Mouse (Mus musculus): ENCODE results near the gene S1pr5. TPM values are rescaled to one million over a fixed set of nuclear protein-coding genes. Genes with fewer than 3 reads are reported as not detected.
"Not testable (repeated sequence)": the region's sequence is repeated elsewhere in the genome, so short reads cannot be mapped to it uniquely, and the experiment has no call there.

The S1pr5 gene
- polyA plus RNA-seq, 1 experiment from 2014 or later, result 5.0 TPM

GRCm38 (mm10) chr9:21283591-21283990, 35.3 kb upstream of the S1pr5 start:
- no peak overlapping the region for H3K9ac ChIP-seq
- ATAC-seq (ENCODE audit: insufficient number of reproducible peaks, low FRiP score, low TSS enrichment, low read depth), result no peak
- H3K4me2 ChIP-seq (replicated peaks), result no peak overlapping the region
- 92% methylated on average over 5 of the region's 5 CpGs for WGBS
- no peaks in the 10 kb centered on the region for H3K27me3 ChIP-seq
- no peak overlapping the region for H3K27ac ChIP-seq (replicated peaks)
- H3K36me3 ChIP-seq, result peaks cover 64% of the 10 kb centered on the region
- H3K4me1 ChIP-seq, result peaks cover 18% of the 10 kb centered on the region
- no peak overlapping the region for H3K4me3 ChIP-seq (replicated peaks)
- no peaks in the 10 kb centered on the region for H3K9me3 ChIP-seq (replicated peaks)

- Histone ChIP-seq H3K4me3 (replicated peaks) (no peak overlapping the region), H3K27me3 (no peaks in the 10 kb centered on the region), H3K27ac (replicated peaks) (no peak overlapping the region), H3K36me3 (peaks cover 97% of the 10 kb centered on the region), H3K9me3 (replicated peaks) (no peaks in the 10 kb centered on the region), H3K4me2 (replicated peaks) (no peak overlapping the region), H3K9ac (no peak overlapping the region), H3K4me1 (no peaks in the 10 kb centered on the region)
- ATAC-seq (ENCODE audit: insufficient number of reproducible peaks, low FRiP score, low TSS enrichment, low read depth), result no peak
- WGBS, result 91% methylated on average over 5 of the region's 5 CpGs
These were observed 29.5 kb upstream of the S1pr5 start for GRCm38 (mm10) chr9:21277776-21278175.

- Histone ChIP-seq H3K4me2 (replicated peaks) (no peak overlapping the region), H3K9ac (no peak overlapping the region), H3K4me3 (replicated peaks) (no peak overlapping the region), H3K9me3 (replicated peaks) (no peaks in the 10 kb centered on the region), H3K36me3 (peaks cover 97% of the 10 kb centered on the region), H3K27ac (replicated peaks) (no peak overlapping the region), H3K27me3 (no peaks in the 10 kb centered on the region), H3K4me1 (no peaks in the 10 kb centered on the region)
- 91% methylated on average over 8 of the region's 8 CpGs for WGBS
- ATAC-seq (ENCODE audit: insufficient number of reproducible peaks, low FRiP score, low TSS enrichment, low read depth), result no peak
These were observed 28.1 kb upstream of the S1pr5 start for GRCm38 (mm10) chr9:21276307-21276706.

- no peak overlapping the region for H3K4me3 ChIP-seq (replicated peaks)
- no peak overlapping the region for H3K4me2 ChIP-seq (replicated peaks)
- no peak overlapping the region for H3K27ac ChIP-seq (replicated peaks)
- no peaks in the 10 kb centered on the region for H3K27me3 ChIP-seq
- H3K36me3 ChIP-seq, result peaks cover 97% of the 10 kb centered on the region
- no peaks in the 10 kb centered on the region for H3K4me1 ChIP-seq
- no peak for ATAC-seq (ENCODE audit: insufficient number of reproducible peaks, low FRiP score, low TSS enrichment, low read depth)
- no peak overlapping the region for H3K9ac ChIP-seq
- WGBS, result 89% methylated on average over 12 of the region's 12 CpGs
- H3K9me3 ChIP-seq (replicated peaks), result no peaks in the 10 kb centered on the region
These were observed 27.5 kb upstream of the S1pr5 start for GRCm38 (mm10) chr9:21275727-21276126.

- no peaks in the 10 kb centered on the region for H3K4me1 ChIP-seq
- no peaks in the 10 kb centered on the region for H3K27me3 ChIP-seq
- H3K36me3 ChIP-seq, result peaks cover 99% of the 10 kb centered on the region
- H3K4me2 ChIP-seq (replicated peaks), result no peak overlapping the region
- no peaks in the 10 kb centered on the region for H3K9me3 ChIP-seq (replicated peaks)
- 86% methylated on average over 7 of the region's 7 CpGs for WGBS
- H3K27ac ChIP-seq (replicated peaks), result no peak overlapping the region
- no peak overlapping the region for H3K9ac ChIP-seq
- no peak overlapping the region for H3K4me3 ChIP-seq (replicated peaks)
- no peak for ATAC-seq (ENCODE audit: insufficient number of reproducible peaks, low FRiP score, low TSS enrichment, low read depth)
These were observed 26.9 kb upstream of the S1pr5 start for GRCm38 (mm10) chr9:21275013-21275710.

GRCm38 (mm10) chr9:21274336-21274735, 26.1 kb upstream of the S1pr5 start:
- H3K9me3 ChIP-seq (replicated peaks), result no peaks in the 10 kb centered on the region
- H3K9ac ChIP-seq, result no peak overlapping the region
- no peak overlapping the region for H3K27ac ChIP-seq (replicated peaks)
- H3K27me3 ChIP-seq, result no peaks in the 10 kb centered on the region
- H3K4me3 ChIP-seq (replicated peaks), result no peak overlapping the region
- H3K4me2 ChIP-seq (replicated peaks), result no peak overlapping the region
- ATAC-seq (ENCODE audit: insufficient number of reproducible peaks, low FRiP score, low TSS enrichment, low read depth), result no peak
- peaks cover 96% of the 10 kb centered on the region for H3K36me3 ChIP-seq
- 83% methylated on average over 3 of the region's 3 CpGs for WGBS
- H3K4me1 ChIP-seq, result no peaks in the 10 kb centered on the region

- H3K9me3 ChIP-seq (replicated peaks), result no peaks in the 10 kb centered on the region
- no peak overlapping the region for H3K4me3 ChIP-seq (replicated peaks)
These were observed 25.4 kb upstream of the S1pr5 start for GRCm38 (mm10) chr9:21273520-21274228.

GRCm38 (mm10) chr9:21273094-21273493, 24.9 kb upstream of the S1pr5 start:
- Histone ChIP-seq H3K4me2 (replicated peaks) (no peak overlapping the region), H3K9ac (no peak overlapping the region), H3K27ac (replicated peaks) (no peak overlapping the region), H3K36me3 (peaks cover 97% of the 10 kb centered on the region), H3K9me3 (replicated peaks) (no peaks in the 10 kb centered on the region), H3K4me1 (no peaks in the 10 kb centered on the region), H3K4me3 (replicated peaks) (no peak overlapping the region), H3K27me3 (no peaks in the 10 kb centered on the region)
- ATAC-seq (ENCODE audit: insufficient number of reproducible peaks, low FRiP score, low TSS enrichment, low read depth), result no peak
- 83% methylated on average over 8 of the region's 8 CpGs for WGBS

More at GRCm38 (mm10) chr9:21273520-21274228, 25.4 kb upstream of the S1pr5 start:
- H3K4me2 ChIP-seq (replicated peaks), result no peak overlapping the region
- H3K4me1 ChIP-seq, result no peaks in the 10 kb centered on the region
- H3K36me3 ChIP-seq, result peaks cover 97% of the 10 kb centered on the region
- ATAC-seq (ENCODE audit: insufficient number of reproducible peaks, low FRiP score, low TSS enrichment, low read depth), result no peak
- H3K27ac ChIP-seq (replicated peaks), result no peak overlapping the region
- H3K27me3 ChIP-seq, result no peaks in the 10 kb centered on the region
- 81% methylated on average over 7 of the region's 7 CpGs for WGBS
- H3K9ac ChIP-seq, result no peak overlapping the region

GRCm38 (mm10) chr9:21272391-21272790, 24.1 kb upstream of the S1pr5 start:
- 89% methylated on average over 9 of the region's 9 CpGs for WGBS
- Histone ChIP-seq H3K27me3 (no peaks in the 10 kb centered on the region), H3K4me3 (replicated peaks) (no peak overlapping the region), H3K36me3 (peaks cover 92% of the 10 kb centered on the region), H3K4me2 (replicated peaks) (no peak overlapping the region), H3K9me3 (replicated peaks) (no peaks in the 10 kb centered on the region), H3K27ac (replicated peaks) (no peak overlapping the region), H3K4me1 (no peaks in the 10 kb centered on the region), H3K9ac (no peak overlapping the region)
- ATAC-seq (ENCODE audit: insufficient number of reproducible peaks, low FRiP score, low TSS enrichment, low read depth), result no peak

- peaks cover 64% of the 10 kb centered on the region for H3K36me3 ChIP-seq
- H3K9me3 ChIP-seq (replicated peaks); H3K9ac ChIP-seq; H3K4me3 ChIP-seq (replicated peaks); H3K27ac ChIP-seq (replicated peaks); ATAC-seq (ENCODE audit: insufficient number of reproducible peaks, low FRiP score, low TSS enrichment, low read depth); H3K4me2 ChIP-seq (replicated peaks); H3K27me3 ChIP-seq: not testable (repeated sequence)
- H3K4me1 ChIP-seq, result peaks cover 19% of the 10 kb centered on the region
- WGBS, result 60% methylated on average over 5 of the region's 5 CpGs
These were observed 21.3 kb upstream of the S1pr5 start for GRCm38 (mm10) chr9:21269590-21269989.

- H3K9ac ChIP-seq, result no peak overlapping the region
These were observed 20.1 kb upstream of the S1pr5 start for GRCm38 (mm10) chr9:21268305-21268704.

More at GRCm38 (mm10) chr9:21268305-21268704, 20.1 kb upstream of the S1pr5 start:
- Histone ChIP-seq H3K27me3 (no peaks in the 10 kb centered on the region), H3K4me3 (replicated peaks) (no peak overlapping the region), H3K27ac (replicated peaks) (no peak overlapping the region), H3K4me1 (peaks cover 24% of the 10 kb centered on the region), H3K36me3 (peaks cover 52% of the 10 kb centered on the region), H3K9me3 (replicated peaks) (no peaks in the 10 kb centered on the region), H3K4me2 (replicated peaks) (no peak overlapping the region)
- WGBS, result 94% methylated on average over 16 of the region's 16 CpGs
- ATAC-seq (ENCODE audit: insufficient number of reproducible peaks, low FRiP score, low TSS enrichment, low read depth), result no peak
